In the genomic region with DNA sequence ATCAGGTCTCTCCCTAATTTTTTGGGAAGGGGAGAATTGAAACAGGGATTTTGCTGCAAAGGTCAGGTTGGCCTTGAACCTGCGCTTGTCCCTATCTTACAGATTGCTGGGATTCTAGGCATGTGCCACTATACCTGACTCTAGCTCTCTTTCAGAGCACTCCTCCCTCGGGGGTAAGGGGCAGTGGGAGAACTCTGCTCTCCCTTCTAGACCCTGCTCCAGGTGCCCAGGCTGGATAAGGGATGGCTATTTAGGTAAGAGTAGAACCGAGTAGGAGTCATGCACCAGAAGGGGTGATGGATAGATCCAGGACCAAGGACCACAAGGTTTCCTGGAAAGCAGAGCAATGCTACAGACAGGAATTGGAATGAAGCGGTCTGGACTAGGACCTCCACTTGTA, we compare ENCODE assay signal across 28 mouse cellular contexts. TPM values are rescaled to one million over a fixed set of nuclear protein-coding genes. Genes with fewer than 3 reads are reported as not detected.
DNase-seq lines count a peak whose midpoint lies in the region; ATAC-seq lines count a peak whose summit lies in the region.
"Had no signal": no experiment of that assay in that cellular context is flagged by ENCODE, and none has a peak within 500 bp of the region (broad histone marks: within the 10 kb centered on the region; RNA-seq: fewer than 3 reads in every experiment).

No protein-coding gene starts in this region.

- 87% methylated on average over 4 of the region's 4 CpGs for WGBS in hindbrain, embryonic 10.5 days
- WGBS in hindbrain, embryonic 14.5 days, result 85% methylated on average over 4 of the region's 4 CpGs
- WGBS in midbrain, embryonic 11.5 days, result 78% methylated on average over 4 of the region's 4 CpGs
- WGBS in midbrain, embryonic 16.5 days, result 86% methylated on average over 4 of the region's 4 CpGs
- 84% methylated on average over 4 of the region's 4 CpGs for WGBS in forebrain, embryonic 13.5 days
- WGBS in midbrain, embryonic 13.5 days, result 80% methylated on average over 4 of the region's 4 CpGs

- H3K36me3 ChIP-seq in hindbrain, embryonic 10.5 days, result no peaks in the 10 kb centered on the region
- H3K36me3 ChIP-seq in hindbrain, embryonic 14.5 days (replicated peaks; ENCODE audit: control insufficient read depth, insufficient read depth), result no peaks in the 10 kb centered on the region
- no peaks in the 10 kb centered on the region for H3K36me3 ChIP-seq in midbrain, embryonic 11.5 days (ENCODE audit: control insufficient read depth, insufficient read depth, low read length)
- H3K36me3 ChIP-seq in midbrain, embryonic 16.5 days (ENCODE audit: control insufficient read depth, insufficient read depth, low read length), result no peaks in the 10 kb centered on the region
- H3K36me3 ChIP-seq in forebrain, embryonic 13.5 days (ENCODE audit: poor library complexity, severe bottlenecking), result no peaks in the 10 kb centered on the region
- no peaks in the 10 kb centered on the region for H3K36me3 ChIP-seq in midbrain, embryonic 13.5 days
- H3K36me3 ChIP-seq: embryonic facial prominence, embryonic 12.5 days; heart, embryonic 10.5 days; heart, embryonic 15.5 days; limb, embryonic 12.5 days; lung, embryonic 15.5 days had no signal

- DNase-seq in hindbrain, embryonic 10.5 days (ENCODE audit: low spot score), result no peak
- DNase-seq in hindbrain, embryonic 14.5 days (ENCODE audit: low spot score), result no peak
- peak; percentile 90 for DNase-seq in midbrain, embryonic 11.5 days (ENCODE audit: low spot score, missing footprints)
- no peak for DNase-seq in c-Kit-positive CD71-positive TER-119-positive erythroid progenitor cells, embryonic 14.5 days (ENCODE audit: low spot score)
- DNase-seq in adrenal gland, postnatal 25 days, result no peak
- DNase-seq: adrenal gland, postnatal 10 days; cerebellum, adult 11-12 months; cerebellum, adult 9-11 months; gastrocnemius, postnatal 14 days; kidney, adult 9 months; kidney, postnatal 14 days; spleen, adult 18-20 months had no signal

- no peak overlapping the region for H3K4me2 ChIP-seq in hindbrain, embryonic 14.5 days (replicated peaks)
- peak overlapping the region; percentile 28; the same call in 1 of the 2 replicates for H3K4me2 ChIP-seq in midbrain, embryonic 11.5 days
- H3K4me2 ChIP-seq in midbrain, embryonic 16.5 days (ENCODE audit: low read length), result no peak overlapping the region
- H3K4me2 ChIP-seq in forebrain, embryonic 13.5 days, result no peak overlapping the region; the same call in 1 of the 2 replicates
- H3K4me2 ChIP-seq in midbrain, embryonic 13.5 days (replicated peaks), result 0 out of 2 replicates have a peak overlapping the region, but pooled peaks have one; percentile 8
- H3K4me2 ChIP-seq: embryonic facial prominence, embryonic 12.5 days; heart, embryonic 15.5 days; limb, embryonic 12.5 days; liver, embryonic 11.5 days; lung, embryonic 15.5 days had no signal

- peaks cover 7% of the 10 kb centered on the region for H3K27me3 ChIP-seq in hindbrain, embryonic 10.5 days (ENCODE audit: insufficient read depth, poor library complexity, severe bottlenecking)
- H3K27me3 ChIP-seq in hindbrain, embryonic 14.5 days (ENCODE audit: control insufficient read depth, insufficient read depth, low read length), result no peaks in the 10 kb centered on the region
- H3K27me3 ChIP-seq in midbrain, embryonic 11.5 days (ENCODE audit: control insufficient read depth, insufficient read depth, low read length), result no peaks in the 10 kb centered on the region
- no peaks in the 10 kb centered on the region for H3K27me3 ChIP-seq in midbrain, embryonic 16.5 days (ENCODE audit: control insufficient read depth, insufficient read depth, low read depth, low read length)
- H3K27me3 ChIP-seq in forebrain, embryonic 13.5 days, result no peaks in the 10 kb centered on the region
- H3K27me3 ChIP-seq in midbrain, embryonic 13.5 days, result 0 out of 2 replicates have a peak, but pooled peaks cover 4% of the 10 kb centered on the region
- H3K27me3 ChIP-seq: embryonic facial prominence, embryonic 12.5 days had no signal

- ATAC-seq in hindbrain, embryonic 14.5 days (ENCODE audit: low FRiP score), result no peak
- no peak for ATAC-seq in midbrain, embryonic 11.5 days (ENCODE audit: low FRiP score)
- no peak for ATAC-seq in midbrain, embryonic 16.5 days
- ATAC-seq in forebrain, embryonic 13.5 days, result no peak
- ATAC-seq in midbrain, embryonic 13.5 days, result no peak
- ATAC-seq: intestine, embryonic 16.5 days; Patski had no signal

- H3K9me3 ChIP-seq in hindbrain, embryonic 10.5 days, result no peaks in the 10 kb centered on the region
- H3K9me3 ChIP-seq in hindbrain, embryonic 14.5 days (ENCODE audit: control insufficient read depth, low read length), result no peaks in the 10 kb centered on the region
- no peaks in the 10 kb centered on the region for H3K9me3 ChIP-seq in midbrain, embryonic 11.5 days (ENCODE audit: control insufficient read depth, low read length)
- no peaks in the 10 kb centered on the region for H3K9me3 ChIP-seq in midbrain, embryonic 16.5 days (replicated peaks; ENCODE audit: control insufficient read depth, low read length, poor library complexity, severe bottlenecking)
- H3K9me3 ChIP-seq in forebrain, embryonic 13.5 days (replicated peaks), result no peaks in the 10 kb centered on the region
- no peaks in the 10 kb centered on the region for H3K9me3 ChIP-seq in midbrain, embryonic 13.5 days
- H3K9me3 ChIP-seq: embryonic facial prominence, embryonic 12.5 days; heart, embryonic 10.5 days; heart, embryonic 15.5 days; limb, embryonic 12.5 days; lung, embryonic 15.5 days had no signal

- H3K27ac ChIP-seq in hindbrain, embryonic 10.5 days, result peak overlapping the region; percentile 88
- no peak overlapping the region for H3K27ac ChIP-seq in hindbrain, embryonic 14.5 days
- H3K27ac ChIP-seq in midbrain, embryonic 11.5 days (ENCODE audit: low read depth, low read length), result peak overlapping the region; percentile 87
- H3K27ac ChIP-seq in midbrain, embryonic 16.5 days (ENCODE audit: low read length), result no peak overlapping the region
- 0 out of 2 replicates have a peak overlapping the region, but pooled peaks have one; percentile 31 for H3K27ac ChIP-seq in forebrain, embryonic 13.5 days
- H3K27ac ChIP-seq in midbrain, embryonic 13.5 days, result peak overlapping the region; percentile 77
- H3K27ac ChIP-seq: embryonic facial prominence, embryonic 12.5 days; heart, embryonic 10.5 days; heart, embryonic 15.5 days; left cerebral cortex, adult 2 months; limb, embryonic 12.5 days; lung, embryonic 15.5 days had no signal

- no peak overlapping the region for H3K4me3 ChIP-seq in hindbrain, embryonic 10.5 days
- H3K4me3 ChIP-seq in hindbrain, embryonic 14.5 days (replicated peaks; ENCODE audit: low read length), result no peak overlapping the region
- H3K4me3 ChIP-seq in midbrain, embryonic 11.5 days (ENCODE audit: low read depth, low read length), result no peak overlapping the region
- no peak overlapping the region for H3K4me3 ChIP-seq in midbrain, embryonic 16.5 days (ENCODE audit: low read depth, low read length)
- H3K4me3 ChIP-seq in forebrain, embryonic 13.5 days, result no peak overlapping the region
- H3K4me3 ChIP-seq in midbrain, embryonic 13.5 days (replicated peaks), result no peak overlapping the region
- H3K4me3 ChIP-seq: embryonic facial prominence, embryonic 12.5 days; heart, embryonic 10.5 days; heart, embryonic 15.5 days; left cerebral cortex, adult 2 months; limb, embryonic 12.5 days; lung, embryonic 15.5 days had no signal

- H3K9ac ChIP-seq in hindbrain, embryonic 14.5 days, result no peak overlapping the region
- H3K9ac ChIP-seq in midbrain, embryonic 11.5 days (ENCODE audit: low read length), result peak overlapping the region; percentile 49
- H3K9ac ChIP-seq in midbrain, embryonic 16.5 days (ENCODE audit: low read depth, low read length), result no peak overlapping the region
- H3K9ac ChIP-seq in forebrain, embryonic 13.5 days, result no peak overlapping the region
- H3K9ac ChIP-seq in midbrain, embryonic 13.5 days (replicated peaks), result no peak overlapping the region
- H3K9ac ChIP-seq: embryonic facial prominence, embryonic 12.5 days; heart, embryonic 15.5 days; limb, embryonic 12.5 days; lung, embryonic 15.5 days had no signal

- H3K4me1 ChIP-seq in hindbrain, embryonic 10.5 days (replicated peaks), result peaks cover 54% of the 10 kb centered on the region
- peaks cover 29% of the 10 kb centered on the region for H3K4me1 ChIP-seq in hindbrain, embryonic 14.5 days (replicated peaks; ENCODE audit: control insufficient read depth, insufficient read depth, low read length)
- H3K4me1 ChIP-seq in midbrain, embryonic 11.5 days (ENCODE audit: control insufficient read depth, insufficient read depth, low read length), result peaks cover 48% of the 10 kb centered on the region
- H3K4me1 ChIP-seq in midbrain, embryonic 16.5 days (ENCODE audit: control insufficient read depth, insufficient read depth, low read length), result peaks cover 23% of the 10 kb centered on the region
- H3K4me1 ChIP-seq in forebrain, embryonic 13.5 days, result peaks cover 57% of the 10 kb centered on the region
- peaks cover 57% of the 10 kb centered on the region for H3K4me1 ChIP-seq in midbrain, embryonic 13.5 days (replicated peaks)
- H3K4me1 ChIP-seq: lung, embryonic 15.5 days had no signal

RNA-seq across cellular contexts. Expression of gene Tmem218, which starts 28.4 kb away (rescaled TPM):
- polyA plus RNA-seq in hindbrain, embryonic 10.5 days (2016; fragmentation: Nextera tagmentation; extraction: Ambion mirVana), result 14.0 and 14.4 TPM in 2 replicates
- polyA plus RNA-seq in hindbrain, embryonic 14.5 days (2014; fragmentation: Nextera tagmentation; extraction: Ambion mirVana), result 9.8 and 10.6 TPM in 2 replicates
- 17.3 and 19.2 TPM in 2 replicates for polyA plus RNA-seq in midbrain, embryonic 11.5 days (2014; fragmentation: Nextera tagmentation; extraction: Ambion mirVana)
- polyA plus RNA-seq in midbrain, embryonic 16.5 days (2015; fragmentation: Nextera tagmentation; extraction: Ambion mirVana), result 9.2 and 10.0 TPM in 2 replicates
- 12.6 and 13.0 TPM in 2 replicates for polyA plus RNA-seq in forebrain, embryonic 13.5 days (2015; fragmentation: Nextera tagmentation; extraction: Ambion mirVana)
- polyA plus RNA-seq in midbrain, embryonic 13.5 days (2015; fragmentation: Nextera tagmentation; extraction: Ambion mirVana), result 11.4 and 12.7 TPM in 2 replicates
- total RNA-seq in adrenal gland, postnatal 25 days (2021), result 4.5 and 4.7 TPM in 2 replicates

RNA-seq across cellular contexts. Expression of gene Pknox2, which starts 32.4 kb away (rescaled TPM):
- 35.0 and 40.3 TPM in 2 replicates for polyA plus RNA-seq in hindbrain, embryonic 10.5 days (2016; fragmentation: Nextera tagmentation; extraction: Ambion mirVana)
- polyA plus RNA-seq in hindbrain, embryonic 14.5 days (2014; fragmentation: Nextera tagmentation; extraction: Ambion mirVana), result 25.1 and 25.8 TPM in 2 replicates
- polyA plus RNA-seq in midbrain, embryonic 11.5 days (2014; fragmentation: Nextera tagmentation; extraction: Ambion mirVana), result 20.2 and 20.3 TPM in 2 replicates
- polyA plus RNA-seq in midbrain, embryonic 16.5 days (2015; fragmentation: Nextera tagmentation; extraction: Ambion mirVana), result 32.5 and 34.3 TPM in 2 replicates
- 18.7 and 23.4 TPM in 2 replicates for polyA plus RNA-seq in forebrain, embryonic 13.5 days (2015; fragmentation: Nextera tagmentation; extraction: Ambion mirVana)
- 30.1 and 33.1 TPM in 2 replicates for polyA plus RNA-seq in midbrain, embryonic 13.5 days (2015; fragmentation: Nextera tagmentation; extraction: Ambion mirVana)
- 1.9 and 2.2 TPM in 2 replicates for total RNA-seq in adrenal gland, postnatal 25 days (2021)
- total RNA-seq: granulocyte monocyte progenitor cell, adult 5-6 weeks; MEL; monocyte, adult 5-6 weeks; neutrophil, adult 5-6 weeks had no signal

Comparison
In these comparisons a context has a peak if more than half of its experiments do, and no peak if none do; other contexts are left out.
1. H3K27ac ChIP-seq: peak in hindbrain, embryonic 10.5 days (single experiment), midbrain, embryonic 11.5 days (single experiment), forebrain, embryonic 13.5 days (single experiment) and midbrain, embryonic 13.5 days (single experiment); none in hindbrain, embryonic 14.5 days (single experiment) and midbrain, embryonic 16.5 days (single experiment).
2. H3K4me2 ChIP-seq: peak in midbrain, embryonic 11.5 days (single experiment) and midbrain, embryonic 13.5 days (single experiment); none in hindbrain, embryonic 14.5 days (single experiment), midbrain, embryonic 16.5 days (single experiment) and forebrain, embryonic 13.5 days (single experiment).